Mouse (Mus musculus) embryonic facial prominence, embryonic 11.5 days (tissue): ENCODE results near the gene Grm7. TPM values are rescaled to one million over a fixed set of nuclear protein-coding genes. Genes with fewer than 3 reads are reported as not detected.

ENCODE experiments used
- ATAC-seq: fragments of 200-750 bp; cut with Nextera tagmentation; replicated peaks from 2 replicates; pipeline ENCODE4 v1.8.0; 2017; ENCODE audit warnings: low read depth; ENCODE audit not compliant: insufficient number of reproducible peaks, low FRiP score, low TSS enrichment
- DNase-seq: peaks from one replicate; pipeline ENCODE4 v3.0.0-alpha.2; 2015; ENCODE audit warnings: low spot score
- H3K27ac ChIP-seq: fragments of 300-500 bp; sonication (generic); replicated peaks from 2 replicates; pipeline ENCODE4 v1.5.1; 2014; ENCODE audit warnings: mild to moderate bottlenecking, low read depth, low read length, control low read depth
- H3K27me3 ChIP-seq: fragments of 300-500 bp; sonication (generic); 2 replicates; pipeline ENCODE4 v1.6.1; 2014; ENCODE audit warnings: mild to moderate bottlenecking, low read length, moderate library complexity, mixed read lengths; ENCODE audit not compliant: control insufficient read depth, insufficient read depth
- H3K36me3 ChIP-seq: fragments of 300-500 bp; sonication (generic); replicated peaks from 2 replicates; pipeline ENCODE4 v1.6.1; 2014; ENCODE audit warnings: low read depth, mild to moderate bottlenecking, low read length, moderate library complexity, mixed read lengths; ENCODE audit not compliant: control insufficient read depth, insufficient read depth
- H3K4me1 ChIP-seq: fragments of 300-500 bp; sonication (generic); 2 replicates; pipeline ENCODE4 v1.6.1; 2014; ENCODE audit warnings: low read length, mixed read lengths; ENCODE audit not compliant: control insufficient read depth, insufficient read depth
- H3K4me2 ChIP-seq: fragments of 300-500 bp; sonication (generic); 2 replicates; pipeline ENCODE4 v1.6.1; 2014; ENCODE audit warnings: low read depth, mild to moderate bottlenecking, control low read depth, low read length, moderate library complexity
- H3K4me3 ChIP-seq: fragments of 300-500 bp; sonication (generic); 2 replicates; pipeline ENCODE4 v1.5.1; 2014; ENCODE audit warnings: low read depth, low read length, control low read depth
- H3K9ac ChIP-seq: fragments of 300-500 bp; sonication (generic); replicated peaks from 2 replicates; pipeline ENCODE4 v1.6.1; 2014; ENCODE audit warnings: mild to moderate bottlenecking, control low read depth, low read length
- H3K9me3 ChIP-seq: fragments of 300-500 bp; sonication (generic); replicated peaks from 2 replicates; pipeline ENCODE4 v1.6.1; 2016; ENCODE audit warnings: mild to moderate bottlenecking, low read length, inconsistent platforms, mixed read lengths; ENCODE audit not compliant: control insufficient read depth
- WGBS: fragments of 180-500 bp; shearing (Covaris S2); extraction: QIAGEN DNeasy Blood & Tissue Kit; methylation state at CpG from one replicate; pipeline ENCODE4 v1.1.7; 2014; 5-methylcytosine and 5-hydroxymethylcytosine counted together
- polyA plus RNA-seq: library from polyadenylated mRNA; unstranded; fragments of >200 nt; fragmentation: Nextera tagmentation; extraction: Ambion mirVana; gene quantifications from 2 replicates; pipeline ENCODE4 v1.2.1, GENCODE M21; 2014

The Grm7 gene
- polyA plus RNA-seq, 1 experiment from 2014 or later = 0.63 TPM

DNA sequence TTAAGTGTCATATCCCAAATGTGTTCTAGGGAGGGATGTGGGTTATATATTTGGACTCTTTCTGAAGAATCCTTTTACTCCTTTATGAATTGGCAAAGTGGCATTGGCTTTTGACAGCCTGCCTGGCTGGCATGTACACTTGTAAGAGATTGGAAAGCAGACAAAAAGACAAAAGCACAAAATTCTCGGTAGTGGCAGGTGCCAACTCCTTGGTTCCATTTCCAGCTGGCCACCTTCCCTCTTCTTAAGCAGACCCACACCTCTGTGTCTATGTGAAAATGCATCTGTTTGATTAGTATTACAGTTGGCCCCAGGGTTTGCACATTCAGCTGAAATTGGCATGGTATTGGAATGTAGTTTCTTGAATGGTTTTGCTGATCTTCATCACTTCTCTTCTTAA lies 460.1 kb downstream of the Grm7 start:
- Histone ChIP-seq H3K27ac (no peak overlapping the region), H3K4me2 (no peak overlapping the region), H3K36me3 (no peaks in the 10 kb centered on the region), H3K27me3 (no peaks in the 10 kb centered on the region), H3K4me3 (no peak overlapping the region), H3K9ac (no peak overlapping the region), H3K9me3 (no peaks in the 10 kb centered on the region), H3K4me1 (no peaks in the 10 kb centered on the region)
- ATAC-seq (no peak), DNase-seq (no peak)
- 76% methylated on average over 1 of the region's 1 CpGs for WGBS

DNA sequence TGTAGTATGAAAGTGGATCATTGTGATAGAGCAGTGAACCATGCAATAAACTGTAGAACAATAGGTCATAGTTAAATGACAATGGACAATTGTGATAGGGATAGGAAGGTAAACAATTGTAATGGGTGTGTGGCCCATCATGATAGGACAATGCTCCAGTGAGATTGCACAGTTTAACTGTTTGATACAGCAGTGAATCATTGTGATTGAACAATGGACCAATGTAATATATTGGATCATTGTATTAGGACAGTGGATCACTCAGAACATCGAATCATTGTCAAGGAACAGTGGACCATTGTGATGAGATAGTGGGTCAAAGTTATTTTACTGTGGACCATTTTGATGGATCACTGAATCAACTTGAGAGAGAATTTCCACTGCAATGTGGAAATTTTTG lies 515.7 kb downstream of the Grm7 start:
- 76% methylated on average over 1 of the region's 1 CpGs for WGBS

DNA sequence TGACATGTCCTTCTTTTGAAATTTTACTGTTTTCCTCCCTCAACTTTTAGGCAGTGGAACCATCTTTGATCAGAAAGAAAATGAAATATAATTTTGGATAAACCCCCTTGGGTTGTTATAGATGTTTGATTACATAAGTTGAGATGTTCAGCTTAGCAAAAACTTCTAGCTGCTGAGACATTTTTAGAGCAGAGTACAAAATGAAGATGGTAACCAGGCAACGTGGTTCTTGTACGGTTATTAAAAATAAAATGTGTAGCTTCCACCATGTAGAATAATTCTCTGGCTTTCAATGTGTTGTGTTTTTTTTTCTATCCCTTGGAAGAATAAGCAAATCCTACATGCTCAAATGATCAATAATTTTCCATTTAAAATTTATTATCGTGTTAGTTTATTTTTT lies 550.0 kb downstream of the Grm7 start:
- no peaks in the 10 kb centered on the region for H3K9me3 ChIP-seq
- H3K4me2 ChIP-seq = no peak overlapping the region
- WGBS = 87% methylated on average over 3 of the region's 3 CpGs
- no peak overlapping the region for H3K9ac ChIP-seq
- H3K4me1 ChIP-seq = no peaks in the 10 kb centered on the region
- no peaks in the 10 kb centered on the region for H3K27me3 ChIP-seq
- H3K4me3 ChIP-seq = no peak overlapping the region
- DNase-seq (no peak), ATAC-seq (no peak)
- no peaks in the 10 kb centered on the region for H3K36me3 ChIP-seq
- no peak overlapping the region for H3K27ac ChIP-seq

More for the DNA sequence above, 515.7 kb downstream of the Grm7 start:
- no peaks in the 10 kb centered on the region for H3K27me3 ChIP-seq
- H3K4me1 ChIP-seq = no peaks in the 10 kb centered on the region
- no peak overlapping the region for H3K9ac ChIP-seq
- DNase-seq (no peak), ATAC-seq (no peak)
- H3K36me3 ChIP-seq = no peaks in the 10 kb centered on the region
- H3K27ac ChIP-seq = no peak overlapping the region
- no peak overlapping the region for H3K4me3 ChIP-seq
- H3K9me3 ChIP-seq = no peaks in the 10 kb centered on the region
- no peak overlapping the region for H3K4me2 ChIP-seq

DNA sequence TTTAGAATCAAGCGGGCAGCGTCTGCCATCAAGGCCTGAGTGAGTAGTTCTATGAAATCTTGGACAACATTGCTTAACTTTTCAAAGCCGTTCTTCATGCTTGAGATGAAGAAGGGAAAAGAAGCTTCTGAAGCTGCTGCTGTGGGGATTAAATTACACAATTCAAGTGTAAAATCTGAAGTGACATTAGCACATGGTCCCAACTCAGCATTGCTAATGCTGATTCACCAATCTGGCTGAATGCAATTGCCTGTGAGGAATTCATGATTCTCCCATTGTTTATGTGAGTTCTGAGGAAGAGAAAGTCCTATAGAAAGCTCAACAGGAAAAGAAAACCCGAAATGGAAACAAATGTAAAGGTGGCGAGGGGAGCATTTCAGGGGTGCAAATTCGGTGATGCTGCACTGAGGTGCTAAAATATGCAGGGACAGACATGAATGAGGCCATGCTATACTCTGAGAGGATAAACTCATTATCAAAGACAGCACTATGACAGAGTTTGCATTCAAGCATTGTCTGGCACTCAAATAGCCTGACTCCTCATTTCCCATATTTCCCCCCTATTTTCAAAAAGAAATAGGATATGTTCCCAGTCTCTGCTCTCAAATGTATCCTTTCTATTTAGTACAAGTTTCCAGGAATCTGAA lies 575.8 kb downstream of the Grm7 start:
- no peaks in the 10 kb centered on the region for H3K27me3 ChIP-seq
- ATAC-seq = no peak
- WGBS = 73% methylated on average over 6 of the region's 6 CpGs

DNA sequence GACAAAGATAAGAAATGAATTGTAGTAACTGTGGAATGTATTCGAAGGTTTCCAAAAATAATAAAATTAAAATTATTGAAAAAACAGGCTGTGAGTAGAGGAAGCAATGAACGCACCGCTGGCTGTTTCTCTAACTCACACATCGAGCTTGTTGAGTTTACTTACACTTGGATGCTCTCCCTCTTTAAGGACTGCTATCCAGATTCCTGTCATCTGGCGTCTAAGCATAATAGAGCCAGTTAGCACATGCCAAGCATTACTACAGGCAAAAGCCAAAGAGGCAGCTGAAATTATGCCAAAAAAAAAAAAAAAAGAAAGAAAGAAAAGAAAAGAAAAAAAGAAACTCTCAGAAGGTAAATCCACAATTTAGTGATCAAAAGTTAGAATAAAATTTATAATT lies 609.8 kb downstream of the Grm7 start:
- Histone ChIP-seq H3K4me1 (no peaks in the 10 kb centered on the region), H3K27ac (no peak overlapping the region), H3K36me3 (no peaks in the 10 kb centered on the region), H3K27me3 (no peaks in the 10 kb centered on the region), H3K9me3 (no peaks in the 10 kb centered on the region), H3K4me2 (no peak overlapping the region), H3K9ac (no peak overlapping the region), H3K4me3 (no peak overlapping the region)
- ATAC-seq = no peak
- no peak for DNase-seq
- WGBS = 88% methylated on average over 5 of the region's 5 CpGs

More for the DNA sequence above, 575.8 kb downstream of the Grm7 start:
- H3K9ac ChIP-seq = no peak overlapping the region
- H3K4me2 ChIP-seq = no peak overlapping the region
- H3K27ac ChIP-seq = no peak overlapping the region
- DNase-seq = no peak
- H3K9me3 ChIP-seq = no peaks in the 10 kb centered on the region
- H3K36me3 ChIP-seq = no peaks in the 10 kb centered on the region
- H3K4me1 ChIP-seq = no peaks in the 10 kb centered on the region
- H3K4me3 ChIP-seq = no peak overlapping the region

DNA sequence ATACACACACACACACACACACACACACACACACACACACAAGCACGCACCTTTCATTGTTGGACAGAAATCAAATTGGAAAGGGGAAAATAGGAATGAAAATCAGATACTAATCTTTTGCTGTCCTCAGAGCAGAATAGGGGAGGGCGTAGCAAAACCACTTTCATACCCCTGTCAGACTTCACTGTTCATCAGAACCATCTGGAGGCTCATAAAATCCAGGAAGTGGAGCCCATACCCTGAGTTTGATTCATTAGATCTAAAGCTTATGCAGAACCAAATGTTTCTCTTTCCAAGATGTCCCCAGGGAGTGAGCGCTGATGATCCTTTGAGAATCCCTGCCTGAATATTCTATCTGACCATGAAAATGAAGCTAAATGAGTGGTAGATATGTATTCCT lies 611.6 kb downstream of the Grm7 start:
- no peaks in the 10 kb centered on the region for H3K4me1 ChIP-seq
- H3K9me3 ChIP-seq = no peaks in the 10 kb centered on the region
- no peak overlapping the region for H3K4me2 ChIP-seq
- WGBS = 78% methylated on average over 3 of the region's 3 CpGs
- H3K27ac ChIP-seq = no peak overlapping the region
- no peaks in the 10 kb centered on the region for H3K36me3 ChIP-seq
- H3K4me3 ChIP-seq = no peak overlapping the region
- no peaks in the 10 kb centered on the region for H3K27me3 ChIP-seq
- H3K9ac ChIP-seq = no peak overlapping the region
- ATAC-seq (no peak), DNase-seq (peak; percentile 43)

DNA sequence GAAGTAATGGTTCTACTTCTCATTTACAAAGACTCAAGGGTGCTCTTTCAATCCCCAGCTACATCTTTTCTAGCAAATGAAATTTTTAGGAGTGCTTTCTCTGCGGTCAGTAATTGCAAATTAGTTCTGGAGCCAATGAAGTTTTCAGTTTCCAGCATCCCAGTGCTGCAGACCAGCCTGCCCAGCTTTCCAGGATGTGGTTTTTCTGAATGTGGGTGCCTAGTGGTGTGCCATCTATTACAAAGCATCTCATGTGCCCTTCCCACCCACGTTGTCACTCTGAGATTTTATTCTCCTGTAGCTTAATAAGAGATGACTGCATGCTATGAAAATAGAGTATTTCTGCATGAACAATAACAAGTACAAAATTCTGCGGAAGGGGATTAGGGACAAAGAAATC lies 612.9 kb downstream of the Grm7 start:
- H3K9me3 ChIP-seq = no peaks in the 10 kb centered on the region
- no peaks in the 10 kb centered on the region for H3K4me1 ChIP-seq
- DNase-seq = no peak
- 79% methylated on average over 3 of the region's 3 CpGs for WGBS
- no peak for ATAC-seq
- H3K4me2 ChIP-seq = no peak overlapping the region
- H3K36me3 ChIP-seq = no peaks in the 10 kb centered on the region
- no peak overlapping the region for H3K27ac ChIP-seq
- no peak overlapping the region for H3K9ac ChIP-seq
- no peak overlapping the region for H3K4me3 ChIP-seq
- no peaks in the 10 kb centered on the region for H3K27me3 ChIP-seq

DNA sequence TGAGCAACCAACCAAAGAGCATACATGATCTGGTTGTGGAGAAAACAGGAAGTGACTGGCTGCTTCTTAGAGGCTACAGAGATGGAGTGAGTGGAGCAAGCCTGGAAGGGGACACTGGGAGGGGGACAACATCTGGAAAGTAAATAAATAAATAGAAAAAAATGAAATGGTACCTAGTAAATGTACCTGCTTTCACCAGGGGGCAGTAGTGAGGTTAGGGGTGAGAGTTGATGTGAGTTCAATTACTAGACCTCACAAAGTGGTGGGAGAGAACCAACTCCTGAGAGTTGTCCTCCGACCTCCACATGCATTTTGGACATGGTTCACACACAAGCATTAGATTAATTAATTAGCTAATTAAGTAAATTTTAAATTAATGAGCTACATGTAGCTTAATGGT lies 615.8 kb downstream of the Grm7 start:
- Histone ChIP-seq H3K9ac (no peak overlapping the region), H3K9me3 (no peaks in the 10 kb centered on the region), H3K27me3 (no peaks in the 10 kb centered on the region), H3K4me3 (no peak overlapping the region), H3K27ac (no peak overlapping the region), H3K36me3 (no peaks in the 10 kb centered on the region), H3K4me1 (no peaks in the 10 kb centered on the region), H3K4me2 (no peak overlapping the region)
- no peak for DNase-seq
- WGBS = 88% methylated on average over 1 of the region's 1 CpGs
- no peak for ATAC-seq
